Mouse (Mus musculus) thymus, adult 2 months (tissue): Measurements from ENCODE around the gene Ltbp1.

Experiments
- CTCF ChIP-seq: fragments of 200-500 bp; IDR thresholded peaks from 2 replicates; pipeline ENCODE4 v1.5.1; 2012; ENCODE audit warnings: mild to moderate bottlenecking, control low read depth, low read length, moderate library complexity, borderline replicate concordance; ENCODE audit not compliant: control insufficient read depth, poor library complexity, insufficient read depth; ENCODE audit errors: extremely low read depth
- POLR2A ChIP-seq: fragments of 200-500 bp; IDR thresholded peaks from 2 replicates; pipeline ENCODE4 v1.6.1; 2012; ENCODE audit warnings: mild to moderate bottlenecking, low read length, control low read depth, moderate library complexity; ENCODE audit not compliant: control insufficient read depth, poor library complexity, insufficient read depth; ENCODE audit errors: extremely low read depth

- TF ChIP-seq POLR2A (no peak), CTCF (no peak)
Observed at GRCm38 (mm10) chr17:74995266-74995665, 10.1 kb upstream of the Ltbp1 start.
